Mouse (Mus musculus) intestine, postnatal 0 days (tissue): ENCODE results near the gene Nme2. TPM values are rescaled to one million over a fixed set of nuclear protein-coding genes. Genes with fewer than 3 reads are reported as not detected.

Source experiments
- ATAC-seq: fragments of 200-750 bp; cut with Nextera tagmentation; 2 replicates; pipeline ENCODE4 v1.8.0; 2017; ENCODE audit warnings: mild to moderate bottlenecking, moderate TSS enrichment, moderate library complexity
- H3K27ac ChIP-seq: fragments of 300-500 bp; sonication (generic); 2 replicates; pipeline ENCODE4 v1.5.1; 2014; ENCODE audit warnings: mild to moderate bottlenecking, low read depth, low read length, moderate library complexity
- H3K27me3 ChIP-seq: fragments of 300-500 bp; sonication (generic); replicated peaks from 2 replicates; pipeline ENCODE4 v1.6.1; 2014; ENCODE audit warnings: low read length, mixed read lengths; ENCODE audit not compliant: control insufficient read depth, insufficient read depth
- H3K36me3 ChIP-seq: fragments of 300-500 bp; sonication (generic); 2 replicates; pipeline ENCODE4 v1.6.1; 2014; ENCODE audit warnings: mild to moderate bottlenecking, moderate library complexity; ENCODE audit not compliant: control insufficient read depth, insufficient read depth
- H3K4me1 ChIP-seq: fragments of 300-500 bp; sonication (generic); replicated peaks from 2 replicates; pipeline ENCODE4 v1.6.1; 2014; ENCODE audit warnings: antibody characterized with exemption, low read length, mixed read lengths; ENCODE audit not compliant: control insufficient read depth, insufficient read depth
- H3K4me2 ChIP-seq: fragments of 300-500 bp; sonication (generic); replicated peaks from 2 replicates; pipeline ENCODE4 v1.6.1; 2014; ENCODE audit warnings: low read depth, mild to moderate bottlenecking, moderate library complexity
- H3K4me3 ChIP-seq: fragments of 300-500 bp; sonication (generic); 2 replicates; pipeline ENCODE4 v1.5.1; 2014; ENCODE audit warnings: low read depth, low read length
- H3K9ac ChIP-seq: fragments of 300-500 bp; sonication (generic); 2 replicates; pipeline ENCODE4 v1.6.1; 2014; ENCODE audit warnings: mild to moderate bottlenecking, low read depth, low read length
- H3K9me3 ChIP-seq: fragments of 300-500 bp; sonication (generic); 2 replicates; pipeline ENCODE4 v1.6.1; 2016; ENCODE audit warnings: mixed run types; ENCODE audit not compliant: control insufficient read depth
- CTCF ChIP-seq: sonication (generic); IDR thresholded peaks from 2 replicates; pipeline ENCODE4 v1.5.1; 2016; ENCODE audit warnings: low read depth, mild to moderate bottlenecking, control low read depth, antibody characterized with exemption, moderate library complexity
- WGBS: fragments of 180-500 bp; shearing (Covaris S2); extraction: QIAGEN DNeasy Blood & Tissue Kit; methylation state at CpG from one replicate; pipeline ENCODE4 v1.1.7; 2014; 5-methylcytosine and 5-hydroxymethylcytosine counted together
- polyA plus RNA-seq: library from polyadenylated mRNA; unstranded; fragments of >200 nt; fragmentation: Nextera tagmentation; extraction: Ambion mirVana; gene quantifications from 2 replicates; pipeline ENCODE4 v1.2.1, GENCODE M21; 2015

Gene Nme2
- polyA plus RNA-seq, 1 experiment from 2014 or later: 400 TPM

GRCm38 (mm10) chr11:93906834-93907233 is 49.2 kb downstream of the Nme2 start:
- no peak overlapping the region for H3K27ac ChIP-seq
- H3K9ac ChIP-seq: no peak overlapping the region
- 84% methylated on average over 4 of the region's 4 CpGs for WGBS
- no peak overlapping the region for H3K4me3 ChIP-seq
- H3K4me1 ChIP-seq: no peaks in the 10 kb centered on the region
- H3K27me3 ChIP-seq: no peaks in the 10 kb centered on the region
- H3K9me3 ChIP-seq: no peaks in the 10 kb centered on the region
- no peak overlapping the region for H3K4me2 ChIP-seq
- TF ChIP-seq CTCF: no peak
- peaks cover 26% of the 10 kb centered on the region for H3K36me3 ChIP-seq
- no peak for ATAC-seq

Other genes starting within 250 kb of the Nme2 start
- gene Utp18, start 70.5 kb downstream of the Nme2 start, polyA plus RNA-seq: 16.6 and 17.0 TPM in 2 replicates
- 9.4 and 10.5 TPM in 2 replicates for gene Mbtd1, start 70.4 kb downstream of the Nme2 start, polyA plus RNA-seq
- gene Gm20390, start 12.0 kb upstream of the Nme2 start, polyA plus RNA-seq: 228 and 239 TPM in 2 replicates
- 132 and 146 TPM in 2 replicates for gene Nme1, start 12.3 kb upstream of the Nme2 start, polyA plus RNA-seq
- gene Spag9, start 39.8 kb upstream of the Nme2 start, polyA plus RNA-seq: 64.1 and 72.3 TPM in 2 replicates